Mouse (Mus musculus) left cerebral cortex, postnatal 10 days (tissue): ENCODE results near the gene Pigo. TPM values are rescaled to one million over a fixed set of nuclear protein-coding genes. Genes with fewer than 3 reads are reported as not detected.
"Not testable (repeated sequence)": the region's sequence is repeated elsewhere in the genome, so short reads cannot be mapped to it uniquely, and the experiment has no call there.

ENCODE experiments used
- DNase-seq, 2 experiments: peaks; one replicate each; pipeline ENCODE4 v3.0.0; 2021 to 2022; ENCODE audit warnings: low spot score in 2 of 2, mixed read lengths in 1 of 2; ENCODE audit errors: extremely low spot score in 1 of 2
- intact Hi-C: fragments of 180-260 bp; cut with DNase I; formaldehyde crosslinking; loops from one replicate; pipeline ENCODE4 v1.15.1; 2025
- total RNA-seq, 2 experiments: library from RNA; stranded (reverse); gene quantifications; 2 replicates each; pipeline ENCODE4 v1.2.3; 2021

Gene Pigo
- total RNA-seq, 2 experiments from 2014 or later, result 24.3 to 32.6 TPM

DNA sequence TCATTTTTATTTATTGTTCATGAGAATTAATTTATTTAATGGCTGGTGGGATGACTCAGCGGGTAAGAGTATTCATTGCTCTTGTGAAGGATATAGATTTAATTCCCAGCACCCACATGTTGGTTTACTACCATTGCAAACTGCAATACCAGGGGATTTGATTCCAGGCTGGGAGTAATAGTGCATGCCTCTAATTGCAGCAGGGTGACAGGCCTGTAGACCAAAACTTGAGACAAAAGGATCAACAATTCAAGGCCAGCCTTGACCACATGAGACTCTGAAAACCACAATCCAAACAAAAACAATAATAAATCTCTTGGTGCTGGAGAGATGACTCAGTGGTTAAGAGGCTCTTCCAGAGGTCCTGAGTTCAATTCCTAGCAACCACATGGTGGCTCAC, 13.5 kb downstream of the Pigo start:
- intact Hi-C loops, result no loop called here

DNA sequence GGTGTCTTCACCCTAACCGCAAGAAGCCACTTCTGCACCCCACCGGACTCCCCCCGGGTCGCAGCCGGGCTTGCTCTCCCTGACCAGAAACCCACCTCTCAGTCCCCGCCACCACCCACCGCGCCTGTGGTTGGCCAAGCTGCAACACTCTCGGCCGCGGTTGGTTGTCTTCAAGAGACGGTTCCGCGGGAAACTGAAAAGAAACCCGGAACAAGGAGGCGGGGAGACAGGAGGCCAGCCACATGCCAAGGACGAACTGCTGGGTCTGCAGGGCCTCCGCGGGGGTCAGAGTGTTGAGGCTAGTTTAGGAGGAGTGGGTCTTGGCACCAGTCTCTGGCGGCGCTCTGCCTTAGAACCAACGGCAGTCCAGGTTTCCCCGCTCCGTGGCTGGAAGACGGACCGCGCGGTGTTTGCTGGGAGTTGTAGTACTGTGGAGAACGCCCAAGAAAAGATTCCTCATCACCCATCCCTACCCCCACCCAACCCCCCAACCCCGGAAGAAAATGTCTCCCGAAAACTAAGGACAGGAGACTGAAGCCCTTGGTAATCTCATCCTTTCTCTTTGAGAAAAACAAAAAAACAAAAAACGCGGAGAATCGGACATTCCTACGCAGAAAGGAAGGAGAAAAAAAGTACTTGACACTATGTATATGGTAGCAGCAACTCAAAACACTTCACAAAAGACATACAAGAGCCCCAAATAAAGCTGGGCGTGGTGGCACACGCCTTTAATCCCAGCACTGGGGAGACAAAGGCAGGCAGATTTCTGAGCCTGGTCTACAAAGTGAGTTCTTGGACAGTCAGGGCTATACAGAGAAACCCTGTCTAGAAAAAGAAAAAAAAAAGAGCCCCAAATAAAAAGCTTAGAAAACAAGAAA, 15.2 kb downstream of the Pigo start, which contains the start of gene Fancg:
TSS of gene Fancg (minus strand) at position 346 of the 878 bp plus-strand sequence.
- DNase-seq, result peak; percentile 81 to 89
- intact Hi-C loops, result no loop called here

More for the DNA sequence above, 13.5 kb downstream of the Pigo start:
- no peak for DNase-seq

DNA sequence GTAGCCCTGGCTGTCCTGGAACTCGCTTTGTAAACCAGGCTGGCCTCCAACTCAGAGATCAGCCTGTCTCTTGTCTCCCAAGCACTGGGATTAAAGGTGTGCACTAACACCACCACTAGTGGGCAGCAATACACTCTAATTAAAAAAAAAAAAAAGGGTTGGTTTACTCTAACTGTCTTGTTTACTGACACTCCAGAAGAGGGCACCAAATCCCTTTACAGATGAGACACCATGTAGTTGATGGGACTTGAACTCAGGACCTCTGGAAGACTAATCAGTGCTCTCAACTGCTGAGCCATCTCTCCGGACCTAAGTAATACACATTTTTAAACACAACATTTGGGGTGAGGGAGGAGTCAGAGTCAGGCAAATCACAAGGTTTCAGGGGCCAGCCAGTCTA, 19.9 kb downstream of the Pigo start:
- DNase-seq, result no peak
- intact Hi-C loops, result no loop called here

DNA sequence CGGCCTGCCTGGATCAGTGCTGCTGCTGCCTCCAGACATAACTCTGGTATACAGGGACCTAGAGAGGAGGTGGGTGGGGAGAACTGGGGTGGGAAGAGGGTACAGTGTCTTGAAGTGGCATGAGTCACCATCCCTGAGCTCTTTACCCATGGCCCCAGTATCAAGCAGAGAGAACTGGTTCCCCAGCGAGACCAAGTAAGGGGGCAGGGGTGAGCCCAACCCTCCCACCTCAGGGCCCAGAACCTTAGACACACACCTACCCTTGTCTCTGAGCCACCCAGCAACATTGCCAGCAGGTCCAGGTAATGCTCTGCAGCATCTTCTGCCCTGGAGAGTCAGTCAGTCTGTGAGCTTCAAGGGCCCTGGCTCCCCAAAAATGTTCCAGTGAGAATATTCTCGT, 20.7 kb downstream of the Pigo start:
- intact Hi-C loops, result no loop called here
- DNase-seq, result no peak

DNA sequence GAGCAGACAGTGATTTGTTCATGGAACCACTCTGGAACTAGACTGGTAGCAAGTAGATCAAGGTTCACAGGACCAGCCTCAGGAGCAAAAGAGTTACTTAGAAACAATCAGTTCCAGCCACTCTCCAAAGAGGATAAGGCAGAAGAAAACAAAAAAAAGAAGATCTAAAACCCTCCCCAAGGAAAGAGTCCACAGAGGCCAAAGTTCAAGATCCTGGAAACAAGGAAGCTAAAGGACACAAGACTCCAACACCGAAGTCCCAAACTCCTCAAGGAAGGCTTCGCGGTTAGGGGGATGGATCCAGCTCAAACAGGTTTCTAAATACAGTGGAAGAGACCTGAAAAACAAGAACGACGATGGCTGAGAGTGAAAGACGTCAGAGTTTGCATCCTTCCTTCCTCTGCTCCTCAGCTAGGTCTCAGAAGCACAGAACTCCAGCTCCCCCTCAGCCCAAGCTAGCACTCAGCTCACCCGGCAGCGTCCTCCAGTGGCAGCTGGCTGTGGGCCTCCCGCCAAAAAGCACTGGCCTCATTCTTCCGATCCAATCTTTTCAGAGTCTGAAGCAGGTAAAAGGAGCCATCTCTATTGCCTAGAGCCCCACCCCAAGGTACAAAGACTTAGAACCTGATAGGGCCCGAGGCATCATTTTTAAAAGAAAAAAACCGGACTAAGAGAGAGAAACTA, 22.7 kb downstream of the Pigo start:
- intact Hi-C loops, result no loop called here
- no peak for DNase-seq

DNA sequence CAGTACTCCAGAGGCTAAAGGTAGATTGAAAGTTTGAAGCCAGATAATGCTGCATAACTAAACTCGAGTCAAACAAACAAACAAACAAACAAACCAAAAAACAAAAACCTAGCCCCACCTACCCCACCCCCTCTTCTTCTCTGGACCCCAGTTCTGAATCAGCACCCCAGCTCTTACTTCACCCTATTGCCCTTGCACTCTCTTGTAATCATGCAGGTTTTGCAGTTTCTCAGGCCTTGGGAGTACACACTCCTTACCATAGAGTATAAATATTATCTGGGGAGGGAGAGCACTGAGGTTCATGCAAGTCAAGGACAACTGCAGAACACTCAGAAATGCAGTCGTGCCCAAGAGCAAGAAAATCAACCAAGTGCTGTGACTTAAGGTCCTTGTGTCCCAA, 24.3 kb downstream of the Pigo start:
- intact Hi-C loops, result no loop called here
- no peak for DNase-seq

DNA sequence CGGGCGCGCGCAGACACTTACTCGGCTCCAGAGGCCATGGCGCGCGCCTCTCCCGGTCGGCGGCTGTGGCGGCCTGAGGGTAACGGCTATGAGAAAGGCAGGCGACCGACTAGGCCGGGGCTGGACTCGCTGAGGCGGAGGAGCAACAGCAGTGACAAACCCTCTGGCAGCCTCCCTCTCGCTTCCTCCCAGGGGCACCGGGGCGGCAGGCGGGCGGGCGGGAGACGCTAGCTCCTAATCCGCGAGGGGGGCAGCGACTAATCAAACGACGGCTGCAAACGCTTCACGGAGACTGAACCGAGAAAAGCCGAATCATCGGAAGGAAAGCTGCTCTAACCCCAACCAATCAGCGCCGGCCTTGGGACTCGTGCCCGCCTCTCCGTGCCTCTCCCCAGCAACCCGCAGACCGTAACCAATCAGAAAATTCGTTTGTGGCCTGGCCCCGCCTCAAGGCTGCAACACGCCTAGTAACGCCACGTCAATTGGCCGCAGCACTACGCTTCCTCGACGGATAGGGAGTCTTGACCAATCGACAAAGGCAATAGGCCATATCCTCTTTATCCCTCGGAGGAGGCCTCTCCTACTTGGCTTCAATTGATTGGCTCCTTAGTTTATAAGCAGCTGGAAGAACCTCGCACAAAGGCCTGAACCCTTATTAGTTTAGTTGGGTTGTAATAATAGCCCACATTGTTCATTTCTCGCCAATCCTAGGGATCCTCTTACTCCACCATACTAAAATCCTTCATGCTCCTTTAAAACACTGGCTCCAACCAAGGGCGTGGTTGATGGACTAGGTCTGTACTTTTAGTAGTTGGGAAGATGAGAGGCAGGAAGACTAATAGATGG, 25.3 kb downstream of the Pigo start, which contains the start of gene Vcp:
TSS of gene Vcp (minus strand) at position 367 of the 846 bp plus-strand sequence.
- intact Hi-C loops, result not testable (repeated sequence)
- DNase-seq, result peak; percentile 99 to 100

DNA sequence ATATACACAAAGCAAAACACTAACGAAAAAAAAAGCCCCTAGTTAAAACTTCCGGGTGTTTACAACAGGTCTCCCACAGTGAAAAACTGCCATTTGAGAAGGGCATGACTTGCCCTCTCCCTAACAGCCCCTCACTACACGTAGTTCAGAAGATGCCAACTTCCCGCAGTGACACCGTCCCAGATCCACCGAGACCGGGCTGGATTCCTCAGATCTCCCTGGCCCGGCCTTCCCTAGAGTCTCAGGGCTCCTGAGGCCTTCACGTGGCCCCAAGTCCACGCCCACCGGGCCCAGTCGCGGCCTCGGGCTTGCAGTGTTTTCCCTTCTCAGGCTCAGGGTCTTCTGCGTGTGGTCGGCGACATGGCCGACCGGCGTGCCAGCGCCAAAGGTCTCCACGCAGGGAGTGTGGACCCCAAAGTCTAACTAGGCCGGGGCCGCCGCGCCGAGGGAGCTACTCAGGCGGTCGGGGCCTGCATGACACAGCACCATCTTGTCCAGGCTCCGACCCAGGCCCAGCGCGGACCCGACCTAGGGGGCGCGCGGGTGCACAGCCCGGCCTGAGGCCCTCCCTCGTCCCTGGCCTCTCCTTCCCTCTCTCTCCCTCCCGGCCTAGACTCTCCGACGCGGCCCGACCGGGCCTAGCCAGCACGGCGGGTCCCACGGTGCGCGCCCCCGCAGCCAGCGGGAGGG, 26.0 kb downstream of the Pigo start:
- peak; percentile 51 to 87 for DNase-seq
- intact Hi-C loops, result no loop called here

DNA sequence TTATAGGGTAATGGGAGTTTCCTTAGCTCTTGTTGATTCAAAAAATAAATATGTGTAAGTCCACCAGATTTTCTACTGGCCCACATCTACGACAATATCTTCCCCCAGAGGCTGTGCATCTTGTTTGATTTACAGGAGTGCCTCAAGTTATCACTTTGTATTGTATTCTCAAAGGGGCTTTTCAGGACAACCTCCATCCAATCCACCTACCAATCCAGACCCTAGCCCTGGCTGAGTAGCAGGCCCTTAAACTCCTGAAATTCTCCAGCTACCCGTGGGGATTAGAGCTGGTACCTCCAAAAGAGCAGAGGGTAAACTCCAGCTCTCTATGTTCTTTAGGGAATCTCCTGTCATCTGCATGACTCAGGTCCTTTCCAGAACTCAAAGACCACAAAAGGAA, 27.6 kb downstream of the Pigo start:
- no peak for DNase-seq
- intact Hi-C loops, result no loop called here

DNA sequence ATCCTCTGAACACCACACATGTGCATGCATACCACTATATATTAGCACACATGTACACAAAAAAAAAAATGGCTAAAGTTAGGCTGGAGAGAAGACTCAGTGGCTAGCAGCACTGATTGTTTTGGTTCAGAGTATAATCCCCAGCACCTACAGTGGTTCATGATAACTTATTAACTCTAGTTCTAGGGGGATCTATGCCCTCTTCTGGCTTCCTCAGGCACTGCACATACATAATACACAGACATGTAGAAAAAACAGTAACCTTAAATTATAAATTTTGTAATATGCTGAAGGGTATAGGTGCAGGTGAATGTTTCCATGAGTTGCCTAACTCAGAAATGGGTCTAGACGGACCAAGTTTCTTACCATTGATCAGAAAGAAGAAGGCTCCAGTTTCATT, 37.3 kb downstream of the Pigo start:
- intact Hi-C loops, result no loop called here

DNA sequence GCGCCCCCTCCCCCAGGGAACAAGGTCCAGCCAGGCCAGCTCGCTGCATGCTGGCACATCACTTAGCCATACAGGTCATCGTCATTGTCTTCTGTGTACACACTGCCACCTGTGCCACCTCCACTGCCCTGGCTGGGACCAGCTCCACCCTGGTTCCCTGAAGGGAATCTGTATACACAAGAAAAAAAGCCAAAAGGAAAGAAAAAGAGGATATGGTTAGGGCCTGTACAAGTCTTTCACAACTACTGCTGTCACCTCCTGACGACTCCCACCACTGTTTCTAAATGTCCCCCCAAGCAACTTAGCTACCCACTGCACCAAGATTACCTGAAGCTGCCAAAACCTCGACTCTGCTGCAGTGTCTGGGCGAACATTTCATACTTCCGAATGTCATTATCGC, 45.2 kb downstream of the Pigo start:
- DNase-seq, intact Hi-C loops: not testable (repeated sequence)

More for the DNA sequence above, 37.3 kb downstream of the Pigo start:
- DNase-seq, result no peak

DNA sequence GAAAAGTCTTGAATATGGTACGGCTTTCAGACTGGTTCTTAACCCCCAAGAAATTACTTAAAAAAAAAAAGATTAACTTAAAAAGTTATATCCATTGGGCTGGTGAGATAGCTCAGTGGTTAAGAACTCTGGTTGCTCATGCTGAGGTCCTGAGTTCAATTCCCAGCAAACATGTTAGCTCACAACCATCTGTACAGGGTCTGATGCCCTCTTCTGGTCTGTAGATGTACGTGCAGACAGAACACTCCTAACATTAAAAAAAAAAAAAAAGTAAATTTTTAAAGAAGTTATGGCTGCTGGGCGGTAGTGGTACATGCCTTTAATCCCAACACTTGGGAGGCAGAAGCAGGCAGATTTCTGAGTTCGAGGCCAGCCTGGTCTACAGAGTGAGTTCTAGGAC, 47.6 kb downstream of the Pigo start:
- intact Hi-C loops, result no loop called here
- DNase-seq, result no peak

DNA sequence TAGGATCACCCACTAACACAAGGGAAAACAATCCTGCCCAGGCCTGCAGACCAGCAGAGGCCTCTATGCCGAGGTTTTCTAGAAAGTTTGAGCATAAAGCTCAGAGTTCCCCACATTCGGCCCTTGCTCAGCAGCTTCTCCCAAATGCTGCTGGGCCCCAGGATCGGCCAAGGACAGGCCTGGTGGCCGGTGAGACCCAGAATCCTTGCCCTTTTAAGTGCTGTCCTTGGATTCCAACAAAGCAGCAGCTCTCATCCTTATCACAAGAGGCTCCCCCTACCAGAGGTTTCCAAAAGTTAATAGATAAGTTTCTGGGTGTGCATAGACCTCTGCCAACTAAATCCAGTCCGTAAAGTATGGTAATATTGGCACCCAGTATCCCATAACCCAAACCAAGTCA, 51.8 kb downstream of the Pigo start:
- intact Hi-C loops, result no loop called here
- no peak for DNase-seq

DNA sequence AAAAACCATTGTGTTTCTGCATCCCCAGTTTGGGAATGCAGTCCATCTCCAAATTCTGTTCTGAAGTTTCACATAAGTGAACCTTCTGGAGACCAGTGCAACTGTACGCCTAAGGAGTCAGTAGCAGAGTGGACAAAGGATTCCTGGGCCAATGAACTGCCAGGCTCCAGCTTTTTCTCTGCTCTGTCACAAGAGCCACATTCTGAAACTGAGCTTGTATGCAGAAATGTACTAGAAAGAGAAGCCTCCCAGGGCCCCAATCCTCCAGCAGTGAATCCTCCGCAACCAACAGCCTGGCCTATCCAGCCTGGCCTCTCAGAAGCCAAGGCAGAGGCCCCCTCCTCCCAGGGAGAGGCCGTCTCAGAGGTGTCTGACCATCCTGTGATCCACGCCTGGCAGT, 52.7 kb downstream of the Pigo start:
- intact Hi-C loops, result no loop called here
- no peak for DNase-seq

DNA sequence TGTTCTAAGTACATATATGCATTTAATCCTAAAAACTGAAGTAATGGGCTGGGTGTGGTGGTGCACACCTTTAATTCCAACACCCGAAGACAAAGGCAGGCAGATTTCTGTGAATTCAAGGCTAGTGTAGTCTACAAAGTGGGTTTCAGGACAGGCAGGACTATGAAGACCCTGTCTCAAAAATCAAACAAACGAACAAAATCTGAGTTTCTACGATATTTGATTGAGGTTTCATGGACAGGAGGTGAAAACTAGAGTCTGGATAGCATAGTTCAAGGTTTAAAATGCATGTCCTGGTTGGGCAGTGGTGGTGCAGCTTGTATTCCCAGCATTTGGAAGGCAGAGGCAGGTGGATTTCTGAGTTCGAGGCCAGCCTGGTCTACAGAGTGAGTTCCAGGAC, 56.3 kb downstream of the Pigo start, which contains the start of gene 1700022I11Rik:
TSS of gene 1700022I11Rik (plus strand) at position 301 of the 400 bp plus-strand sequence.
- DNase-seq, result no peak
- intact Hi-C loops, result no loop called here
